Mouse (Mus musculus) midbrain, embryonic 13.5 days (tissue): ENCODE measurements around the gene Xpnpep1. TPM values are rescaled to one million over a fixed set of nuclear protein-coding genes. Genes with fewer than 3 reads are reported as not detected.

Experiments
- ATAC-seq: fragments of 200-750 bp; cut with Nextera tagmentation; 2 replicates; pipeline ENCODE4 v1.8.0; 2017; ENCODE audit warnings: mild to moderate bottlenecking, moderate TSS enrichment, moderate library complexity
- H3K27ac ChIP-seq: fragments of 300-500 bp; sonication (generic); 2 replicates; pipeline ENCODE4 v1.5.1; 2015; ENCODE audit warnings: inconsistent platforms, mild to moderate bottlenecking, moderate library complexity
- H3K27me3 ChIP-seq: fragments of 300-500 bp; sonication (generic); 2 replicates; pipeline ENCODE4 v1.6.1; 2015; ENCODE audit warnings: mild to moderate bottlenecking, inconsistent platforms
- H3K36me3 ChIP-seq: fragments of 300-500 bp; sonication (generic); 2 replicates; pipeline ENCODE4 v1.6.1; 2015; ENCODE audit warnings: mild to moderate bottlenecking, inconsistent platforms
- H3K4me1 ChIP-seq: fragments of 300-500 bp; sonication (generic); replicated peaks from 2 replicates; pipeline ENCODE4 v1.6.1; 2015; ENCODE audit warnings: inconsistent platforms
- H3K4me2 ChIP-seq: fragments of 300-500 bp; sonication (generic); replicated peaks from 2 replicates; pipeline ENCODE4 v1.6.1; 2015; ENCODE audit warnings: moderate library complexity, mild to moderate bottlenecking, inconsistent platforms
- H3K4me3 ChIP-seq: fragments of 300-500 bp; sonication (generic); replicated peaks from 2 replicates; pipeline ENCODE4 v1.5.1; 2015; ENCODE audit warnings: mild to moderate bottlenecking, inconsistent platforms
- H3K9ac ChIP-seq: fragments of 300-500 bp; sonication (generic); replicated peaks from 2 replicates; pipeline ENCODE4 v1.6.1; 2015; ENCODE audit warnings: mild to moderate bottlenecking, inconsistent platforms
- H3K9me3 ChIP-seq: fragments of 300-500 bp; sonication (generic); 2 replicates; pipeline ENCODE4 v1.6.1; 2016; ENCODE audit warnings: mild to moderate bottlenecking, inconsistent platforms
- WGBS: fragments of 180-500 bp; shearing (Covaris S2); methylation state at CpG from one replicate; pipeline ENCODE4 v1.1.7; 2015; 5-methylcytosine and 5-hydroxymethylcytosine counted together
- polyA plus RNA-seq: library from polyadenylated mRNA; unstranded; fragments of >200 nt; fragmentation: Nextera tagmentation; extraction: Ambion mirVana; gene quantifications from 2 replicates; pipeline ENCODE4 v1.2.1, GENCODE M21; 2015

Xpnpep1 gene
- polyA plus RNA-seq, 1 experiment from 2014 or later = 121 TPM

GRCm38 (mm10) chr19:53041133-53041510 lies 1.1 kb upstream of the Xpnpep1 start:
- Histone ChIP-seq H3K4me3 (no peak overlapping the region), H3K36me3 (no peaks in the 10 kb centered on the region), H3K9ac (no peak overlapping the region), H3K4me1 (peaks cover 13% of the 10 kb centered on the region), H3K9me3 (no peaks in the 10 kb centered on the region), H3K27me3 (no peaks in the 10 kb centered on the region), H3K27ac (no peak overlapping the region), H3K4me2 (no peak overlapping the region)
- no peak for ATAC-seq
- WGBS = 86% methylated on average over 5 of the region's 5 CpGs

- Histone ChIP-seq H3K4me2 (peak overlapping the region; percentile 67), H3K9ac (peak overlapping the region; percentile 95), H3K27ac (peak overlapping the region; percentile 92), H3K27me3 (no peaks in the 10 kb centered on the region), H3K36me3 (no peaks in the 10 kb centered on the region), H3K9me3 (no peaks in the 10 kb centered on the region), H3K4me1 (peaks cover 13% of the 10 kb centered on the region), H3K4me3 (peak overlapping the region; percentile 93)
- WGBS = 28% methylated on average over 11 of the region's 11 CpGs
- peak; percentile 28 for ATAC-seq
Observed at GRCm38 (mm10) chr19:53039090-53039489, 924 bp downstream of the Xpnpep1 start.

GRCm38 (mm10) chr19:53038435-53038938 lies 1.5 kb downstream of the Xpnpep1 start:
- peak overlapping the region; percentile 92 for H3K27ac ChIP-seq
- H3K4me1 ChIP-seq = peaks cover 13% of the 10 kb centered on the region
- peak overlapping the region; percentile 93 for H3K4me3 ChIP-seq
- no peaks in the 10 kb centered on the region for H3K36me3 ChIP-seq
- peak overlapping the region; percentile 67 for H3K4me2 ChIP-seq
- H3K9ac ChIP-seq = peak overlapping the region; percentile 95
- H3K9me3 ChIP-seq = no peaks in the 10 kb centered on the region
- ATAC-seq = peak; percentile 99
- H3K27me3 ChIP-seq = no peaks in the 10 kb centered on the region
- under 1% methylated on average over 39 of the region's 39 CpGs for WGBS

- Histone ChIP-seq H3K4me2 (peak overlapping the region; percentile 67), H3K36me3 (no peaks in the 10 kb centered on the region), H3K4me3 (peak overlapping the region; percentile 93), H3K4me1 (peaks cover 13% of the 10 kb centered on the region), H3K27ac (peak overlapping the region; percentile 92), H3K9me3 (no peaks in the 10 kb centered on the region), H3K27me3 (no peaks in the 10 kb centered on the region), H3K9ac (peak overlapping the region; percentile 95)
- WGBS = under 1% methylated on average over 28 of the region's 28 CpGs
- ATAC-seq = no peak; the same call in 1 of the 2 replicates
Observed at GRCm38 (mm10) chr19:53037925-53038419, 2.0 kb downstream of the Xpnpep1 start.

GRCm38 (mm10) chr19:53033159-53033943 lies 6.7 kb downstream of the Xpnpep1 start:
- Histone ChIP-seq H3K9ac (no peak overlapping the region), H3K4me1 (peaks cover 13% of the 10 kb centered on the region), H3K9me3 (no peaks in the 10 kb centered on the region), H3K4me3 (no peak overlapping the region), H3K27me3 (no peaks in the 10 kb centered on the region), H3K27ac (no peak overlapping the region), H3K4me2 (no peak overlapping the region), H3K36me3 (peaks cover 21% of the 10 kb centered on the region)
- 94% methylated on average over 10 of the region's 10 CpGs for WGBS
- no peak for ATAC-seq

- peaks cover 27% of the 10 kb centered on the region for H3K36me3 ChIP-seq
- H3K9me3 ChIP-seq = no peaks in the 10 kb centered on the region
- no peaks in the 10 kb centered on the region for H3K27me3 ChIP-seq
- WGBS = 87% methylated on average over 3 of the region's 3 CpGs
- peaks cover 10% of the 10 kb centered on the region for H3K4me1 ChIP-seq
- no peak overlapping the region for H3K4me3 ChIP-seq
- H3K9ac ChIP-seq = no peak overlapping the region
- no peak overlapping the region for H3K27ac ChIP-seq
- no peak for ATAC-seq
- H3K4me2 ChIP-seq = no peak overlapping the region
Observed at GRCm38 (mm10) chr19:53032647-53033046, 7.4 kb downstream of the Xpnpep1 start.

- 85% methylated on average over 8 of the region's 8 CpGs for WGBS
Observed at GRCm38 (mm10) chr19:53031957-53032371, 8.1 kb downstream of the Xpnpep1 start.

GRCm38 (mm10) chr19:53030279-53030678 lies 9.7 kb downstream of the Xpnpep1 start:
- no peak overlapping the region for H3K9ac ChIP-seq
- H3K36me3 ChIP-seq = peaks cover 36% of the 10 kb centered on the region
- H3K4me2 ChIP-seq = no peak overlapping the region
- H3K27me3 ChIP-seq = no peaks in the 10 kb centered on the region
- H3K27ac ChIP-seq = no peak overlapping the region
- H3K4me3 ChIP-seq = no peak overlapping the region
- no peak for ATAC-seq
- WGBS = 97% methylated on average over 6 of the region's 6 CpGs
- no peaks in the 10 kb centered on the region for H3K9me3 ChIP-seq
- H3K4me1 ChIP-seq = no peaks in the 10 kb centered on the region

More at GRCm38 (mm10) chr19:53031957-53032371, 8.1 kb downstream of the Xpnpep1 start:
- no peak overlapping the region for H3K4me2 ChIP-seq
- H3K27ac ChIP-seq = no peak overlapping the region
- H3K36me3 ChIP-seq = peaks cover 30% of the 10 kb centered on the region
- H3K9me3 ChIP-seq = no peaks in the 10 kb centered on the region
- ATAC-seq = no peak
- no peak overlapping the region for H3K9ac ChIP-seq
- H3K4me3 ChIP-seq = no peak overlapping the region
- peaks cover 3% of the 10 kb centered on the region for H3K4me1 ChIP-seq
- H3K27me3 ChIP-seq = no peaks in the 10 kb centered on the region

GRCm38 (mm10) chr19:53029686-53030085 lies 10.3 kb downstream of the Xpnpep1 start:
- no peaks in the 10 kb centered on the region for H3K27me3 ChIP-seq
- H3K9ac ChIP-seq = no peak overlapping the region
- no peaks in the 10 kb centered on the region for H3K9me3 ChIP-seq
- no peak overlapping the region for H3K4me3 ChIP-seq
- H3K36me3 ChIP-seq = peaks cover 42% of the 10 kb centered on the region
- 97% methylated on average over 5 of the region's 5 CpGs for WGBS
- no peak overlapping the region for H3K27ac ChIP-seq
- no peak overlapping the region for H3K4me2 ChIP-seq
- no peak for ATAC-seq
- no peaks in the 10 kb centered on the region for H3K4me1 ChIP-seq

- no peak overlapping the region for H3K9ac ChIP-seq
- H3K9me3 ChIP-seq = no peaks in the 10 kb centered on the region
- H3K36me3 ChIP-seq = peaks cover 48% of the 10 kb centered on the region
- ATAC-seq = no peak
- 87% methylated on average over 7 of the region's 7 CpGs for WGBS
- H3K27me3 ChIP-seq = no peaks in the 10 kb centered on the region
- H3K4me3 ChIP-seq = no peak overlapping the region
- H3K4me1 ChIP-seq = no peaks in the 10 kb centered on the region
- no peak overlapping the region for H3K27ac ChIP-seq
- no peak overlapping the region for H3K4me2 ChIP-seq
Observed at GRCm38 (mm10) chr19:53029045-53029444, 11.0 kb downstream of the Xpnpep1 start.

- no peak overlapping the region for H3K4me2 ChIP-seq
- no peaks in the 10 kb centered on the region for H3K27me3 ChIP-seq
- no peaks in the 10 kb centered on the region for H3K4me1 ChIP-seq
- no peak overlapping the region for H3K9ac ChIP-seq
- H3K4me3 ChIP-seq = no peak overlapping the region
- H3K36me3 ChIP-seq = peaks cover 56% of the 10 kb centered on the region
- no peak overlapping the region for H3K27ac ChIP-seq
- no peaks in the 10 kb centered on the region for H3K9me3 ChIP-seq
- ATAC-seq = no peak
- 93% methylated on average over 12 of the region's 12 CpGs for whole genome bisulfite sequencing
Observed at GRCm38 (mm10) chr19:53028216-53028615, 11.8 kb downstream of the Xpnpep1 start.

- Histone ChIP-seq H3K27me3 (no peaks in the 10 kb centered on the region), H3K4me3 (no peak overlapping the region), H3K4me2 (no peak overlapping the region), H3K4me1 (0 out of 2 replicates have a peak, but pooled peaks cover 4% of the 10 kb centered on the region), H3K9me3 (no peaks in the 10 kb centered on the region), H3K27ac (no peak overlapping the region), H3K9ac (no peak overlapping the region), H3K36me3 (peaks cover 47% of the 10 kb centered on the region)
- ATAC-seq = no peak
- WGBS = 80% methylated on average over 10 of the region's 10 CpGs
Observed at GRCm38 (mm10) chr19:53023189-53023588, 16.8 kb downstream of the Xpnpep1 start.
